ENCODE assay signal across 8 mouse cellular contexts in genomic region chr15:32002950-32003422, GRCm38 (mm10).
DNase-seq lines count a peak whose midpoint lies in the region; ATAC-seq and TF ChIP-seq lines count a peak whose summit lies in the region.

No protein-coding gene starts in this region.

- no peak overlapping the region for H3K9ac ChIP-seq in embryonic facial prominence, embryonic 14.5 days (ENCODE audit: low read depth, low read length)
- no peak overlapping the region for H3K9ac ChIP-seq in neural tube, embryonic 15.5 days (replicated peaks)

- no peak for ATAC-seq in embryonic facial prominence, embryonic 14.5 days (ENCODE audit: low read depth)
- ATAC-seq in neural tube, embryonic 15.5 days (ENCODE audit: low FRiP score): peak; percentile 65; the same call in 1 of the 2 replicates
- no peak for ATAC-seq in monocyte, adult 5-6 weeks (replicated peaks; ENCODE audit: insufficient number of reproducible peaks, low FRiP score, low TSS enrichment, poor library complexity, severe bottlenecking)

- DNase-seq in brain, embryonic 14.5 days (ENCODE audit: low read depth): peak; percentile 98
- peak; percentile 49 for DNase-seq in embryonic facial prominence, embryonic 14.5 days (ENCODE audit: low spot score)
- DNase-seq in heart, postnatal 25 days (ENCODE audit: low spot score): peak; percentile 28
- DNase-seq in left cerebral cortex, postnatal 36 days (ENCODE audit: low spot score in 2 of 2): peak; percentile 71 to 73
- DNase-seq in urinary bladder, postnatal 10 days (ENCODE audit: low spot score): no peak
- no peak for DNase-seq in thymus, postnatal 0 days (ENCODE audit: low spot score)

- intact Hi-C loops in heart, postnatal 25 days (cut with DNase I): no loop called here
- intact Hi-C loops in left cerebral cortex, postnatal 36 days (cut with DNase I): loop anchor here (10.0 kb wide), 1 partner anchor 432 kb away; no protein-coding TSS in a partner anchor

- no peak for TF ChIP-seq CTCF in brain, embryonic 14.5 days (IDR thresholded peaks at IDR 0.05; ENCODE audit: borderline replicate concordance, extremely low read depth, insufficient read depth, insufficient read length)

- WGBS in embryonic facial prominence, embryonic 14.5 days: 58% methylated on average over 2 of the region's 2 CpGs
- 34% methylated on average over 2 of the region's 2 CpGs for WGBS in neural tube, embryonic 15.5 days

- peaks cover 9% of the 10 kb centered on the region; the same call in 1 of the 2 replicates for H3K4me1 ChIP-seq in embryonic facial prominence, embryonic 14.5 days (ENCODE audit: control insufficient read depth, insufficient read depth, low read length)
- H3K4me1 ChIP-seq in neural tube, embryonic 15.5 days: peaks cover 17% of the 10 kb centered on the region

- no peak overlapping the region for H3K4me3 ChIP-seq in embryonic facial prominence, embryonic 14.5 days (ENCODE audit: low read depth, low read length)
- H3K4me3 ChIP-seq in neural tube, embryonic 15.5 days (replicated peaks): no peak overlapping the region

- H3K27ac ChIP-seq in embryonic facial prominence, embryonic 14.5 days (replicated peaks; ENCODE audit: low read depth, low read length): no peak overlapping the region
- no peak overlapping the region for H3K27ac ChIP-seq in neural tube, embryonic 15.5 days (replicated peaks)

- TF ChIP-seq POLR2A in brain, embryonic 14.5 days (IDR thresholded peaks at IDR 0.05; ENCODE audit: borderline replicate concordance, extremely low read depth, insufficient read depth, insufficient read length, poor library complexity, severe bottlenecking): no peak

- no peaks in the 10 kb centered on the region for H3K27me3 ChIP-seq in embryonic facial prominence, embryonic 14.5 days (replicated peaks; ENCODE audit: control insufficient read depth, insufficient read depth, low read length)
- H3K27me3 ChIP-seq in neural tube, embryonic 15.5 days (replicated peaks): no peaks in the 10 kb centered on the region

- no peaks in the 10 kb centered on the region for H3K36me3 ChIP-seq in embryonic facial prominence, embryonic 14.5 days (ENCODE audit: control insufficient read depth, insufficient read depth, low read length)
- H3K36me3 ChIP-seq in neural tube, embryonic 15.5 days: no peaks in the 10 kb centered on the region

- H3K4me2 ChIP-seq in embryonic facial prominence, embryonic 14.5 days (ENCODE audit: low read depth, low read length): no peak overlapping the region
- H3K4me2 ChIP-seq in neural tube, embryonic 15.5 days: no peak overlapping the region

- H3K9me3 ChIP-seq in embryonic facial prominence, embryonic 14.5 days (ENCODE audit: control insufficient read depth, low read length): peaks cover 2% of the 10 kb centered on the region; the same call in 1 of the 2 replicates
- no peaks in the 10 kb centered on the region for H3K9me3 ChIP-seq in neural tube, embryonic 15.5 days (replicated peaks)

Comparison
In these comparisons a context has a peak if more than half of its experiments do, and no peak if none do; other contexts are left out.
1. DNase-seq: peak in brain, embryonic 14.5 days (single experiment), embryonic facial prominence, embryonic 14.5 days (single experiment), heart, postnatal 25 days (single experiment) and left cerebral cortex, postnatal 36 days (2 of 2); none in urinary bladder, postnatal 10 days (single experiment) and thymus, postnatal 0 days (single experiment).